Comparison of ENCODE assay signal across 21 mouse cellular contexts in the genomic region with DNA sequence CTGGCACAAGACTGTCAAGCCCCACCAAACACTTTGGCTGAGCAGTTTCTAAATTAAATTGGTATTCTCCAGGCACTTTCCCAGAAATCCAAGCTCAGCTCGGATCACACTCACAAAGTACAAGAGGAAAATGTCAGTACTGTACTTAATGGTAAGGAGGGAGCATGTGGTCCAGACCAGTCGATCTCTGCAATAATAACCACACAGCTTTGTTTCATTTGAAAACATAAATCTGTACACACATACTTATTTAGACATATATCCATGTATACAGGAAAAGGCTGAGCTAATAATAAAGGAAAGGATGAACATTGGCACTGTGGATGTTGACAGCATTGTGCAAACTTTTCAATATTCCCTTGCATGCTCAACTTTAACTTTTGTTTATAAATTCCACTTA.
A peak's percentile ranks its signal among the peaks of the same experiment; 100 is the strongest.
DNase-seq lines count a peak whose midpoint lies in the region; ATAC-seq lines count a peak whose summit lies in the region.
"Had no signal": no experiment of that assay in that cellular context is flagged by ENCODE, and none has a peak within 500 bp of the region (broad histone marks: within the 10 kb centered on the region; RNA-seq: fewer than 3 reads in every experiment).

No protein-coding gene starts in this region.

- 0 out of 2 replicates have a peak, but pooled peaks have one; percentile 60 for ATAC-seq in limb, embryonic 11.5 days (ENCODE audit: insufficient number of reproducible peaks, low FRiP score, low TSS enrichment, low read depth)
- ATAC-seq in lung, embryonic 15.5 days (ENCODE audit: borderline replicate concordance, extremely low read depth, low FRiP score, low TSS enrichment), result peak; percentile 93
- ATAC-seq in embryonic facial prominence, embryonic 14.5 days (ENCODE audit: low read depth), result no peak
- no peak for ATAC-seq in inflammation-experienced regulatory T-cells, adult 6 months
- ATAC-seq: forebrain, embryonic 13.5 days; forebrain, embryonic 15.5 days; forebrain, postnatal 0 days had no signal

- DNase-seq in limb, embryonic 11.5 days (ENCODE audit: low spot score), result no peak
- no peak for DNase-seq in limb, embryonic 10.5 days (ENCODE audit: low spot score)
- no peak for DNase-seq in lung, adult 18-20 months
- DNase-seq in embryonic facial prominence, embryonic 14.5 days (ENCODE audit: low spot score), result peak; percentile 3
- peak; percentile 11 for DNase-seq in forelimb bud, embryonic 11.5 days (ENCODE audit: low read depth, low spot score)
- DNase-seq: adrenal gland, adult 2 months; adrenal gland, postnatal 10 days; adrenal gland, postnatal 25 days; cerebellum, adult 11 months; cerebellum, adult 18-20 months; cerebellum, adult 8-10 months; cerebellum, adult 9-11 months; cerebellum, postnatal 14 days; cerebellum, postnatal 36 days; embryo, embryonic 11 days; forebrain, postnatal 0 days had no signal

- H3K9ac ChIP-seq in limb, embryonic 11.5 days (ENCODE audit: low read length), result no peak overlapping the region
- H3K9ac ChIP-seq in lung, embryonic 15.5 days, result no peak overlapping the region
- no peak overlapping the region for H3K9ac ChIP-seq in embryonic facial prominence, embryonic 14.5 days (ENCODE audit: low read depth, low read length)
- H3K9ac ChIP-seq: embryonic facial prominence, embryonic 13.5 days; forebrain, embryonic 13.5 days; forebrain, embryonic 15.5 days; forebrain, postnatal 0 days had no signal

- H3K9me3 ChIP-seq in limb, embryonic 11.5 days (ENCODE audit: control insufficient read depth, low read length), result no peaks in the 10 kb centered on the region
- H3K9me3 ChIP-seq in limb, embryonic 10.5 days (replicated peaks), result no peaks in the 10 kb centered on the region
- no peaks in the 10 kb centered on the region for H3K9me3 ChIP-seq in lung, embryonic 15.5 days
- no peaks in the 10 kb centered on the region for H3K9me3 ChIP-seq in embryonic facial prominence, embryonic 14.5 days (ENCODE audit: control insufficient read depth, low read length)
- H3K9me3 ChIP-seq: embryonic facial prominence, embryonic 13.5 days; forebrain, embryonic 13.5 days; forebrain, embryonic 15.5 days had no signal

- H3K27me3 ChIP-seq in limb, embryonic 11.5 days (ENCODE audit: control insufficient read depth, insufficient read depth, low read length), result no peaks in the 10 kb centered on the region
- no peaks in the 10 kb centered on the region for H3K27me3 ChIP-seq in limb, embryonic 10.5 days (ENCODE audit: low read depth, poor library complexity, severe bottlenecking)
- H3K27me3 ChIP-seq in lung, embryonic 15.5 days, result no peaks in the 10 kb centered on the region
- H3K27me3 ChIP-seq in embryonic facial prominence, embryonic 14.5 days (replicated peaks; ENCODE audit: control insufficient read depth, insufficient read depth, low read length), result no peaks in the 10 kb centered on the region
- H3K27me3 ChIP-seq: embryonic facial prominence, embryonic 13.5 days; forebrain, embryonic 13.5 days; forebrain, embryonic 15.5 days had no signal

- no peaks in the 10 kb centered on the region for H3K36me3 ChIP-seq in limb, embryonic 11.5 days (ENCODE audit: control insufficient read depth, insufficient read depth, low read length)
- no peaks in the 10 kb centered on the region for H3K36me3 ChIP-seq in limb, embryonic 10.5 days
- H3K36me3 ChIP-seq in lung, embryonic 15.5 days, result no peaks in the 10 kb centered on the region
- H3K36me3 ChIP-seq in embryonic facial prominence, embryonic 14.5 days (ENCODE audit: control insufficient read depth, insufficient read depth, low read length), result no peaks in the 10 kb centered on the region
- H3K36me3 ChIP-seq: embryonic facial prominence, embryonic 13.5 days; forebrain, embryonic 15.5 days had no signal

- H3K4me1 ChIP-seq in limb, embryonic 11.5 days (ENCODE audit: control insufficient read depth, insufficient read depth, low read length), result peaks cover 6% of the 10 kb centered on the region; the same call in 1 of the 2 replicates
- H3K4me1 ChIP-seq in limb, embryonic 10.5 days, result peaks cover 14% of the 10 kb centered on the region
- H3K4me1 ChIP-seq in lung, embryonic 15.5 days, result no peaks in the 10 kb centered on the region
- no peaks in the 10 kb centered on the region for H3K4me1 ChIP-seq in embryonic facial prominence, embryonic 14.5 days (ENCODE audit: control insufficient read depth, insufficient read depth, low read length)
- H3K4me1 ChIP-seq: embryonic facial prominence, embryonic 13.5 days; forebrain, embryonic 13.5 days; forebrain, embryonic 15.5 days had no signal

- 47% methylated on average over 2 of the region's 2 CpGs for WGBS in limb, embryonic 11.5 days
- WGBS in limb, embryonic 10.5 days, result 58% methylated on average over 2 of the region's 2 CpGs
- WGBS in lung, embryonic 15.5 days, result 44% methylated on average over 2 of the region's 2 CpGs
- 58% methylated on average over 2 of the region's 2 CpGs for WGBS in embryonic facial prominence, embryonic 14.5 days

- no peak overlapping the region for H3K27ac ChIP-seq in limb, embryonic 11.5 days (replicated peaks; ENCODE audit: low read depth, low read length)
- H3K27ac ChIP-seq in limb, embryonic 10.5 days, result no peak overlapping the region
- H3K27ac ChIP-seq in lung, embryonic 15.5 days, result no peak overlapping the region
- H3K27ac ChIP-seq in embryonic facial prominence, embryonic 14.5 days (replicated peaks; ENCODE audit: low read depth, low read length), result no peak overlapping the region
- H3K27ac ChIP-seq: embryonic facial prominence, embryonic 13.5 days; forebrain, embryonic 13.5 days; forebrain, embryonic 15.5 days had no signal

- no peak overlapping the region for H3K4me3 ChIP-seq in limb, embryonic 11.5 days (ENCODE audit: low read depth, low read length)
- no peak overlapping the region for H3K4me3 ChIP-seq in limb, embryonic 10.5 days
- H3K4me3 ChIP-seq in lung, embryonic 15.5 days, result no peak overlapping the region
- no peak overlapping the region for H3K4me3 ChIP-seq in embryonic facial prominence, embryonic 14.5 days (ENCODE audit: low read depth, low read length)
- H3K4me3 ChIP-seq: embryonic facial prominence, embryonic 13.5 days; forebrain, embryonic 13.5 days; forebrain, embryonic 15.5 days had no signal

- no peak overlapping the region for H3K4me2 ChIP-seq in limb, embryonic 11.5 days (ENCODE audit: low read depth, severe bottlenecking)
- no peak overlapping the region for H3K4me2 ChIP-seq in lung, embryonic 15.5 days
- no peak overlapping the region for H3K4me2 ChIP-seq in embryonic facial prominence, embryonic 14.5 days (ENCODE audit: low read depth, low read length)
- H3K4me2 ChIP-seq: embryonic facial prominence, embryonic 13.5 days; forebrain, embryonic 13.5 days; forebrain, embryonic 15.5 days had no signal

Comparison
In these comparisons a context has a peak if more than half of its experiments do, and no peak if none do; other contexts are left out.
1. ATAC-seq: peak in limb, embryonic 11.5 days (single experiment) and lung, embryonic 15.5 days (single experiment); none in embryonic facial prominence, embryonic 14.5 days (single experiment) and inflammation-experienced regulatory T-cells, adult 6 months (single experiment).
2. DNase-seq: peak in embryonic facial prominence, embryonic 14.5 days (single experiment) and forelimb bud, embryonic 11.5 days (single experiment); none in limb, embryonic 11.5 days (single experiment), limb, embryonic 10.5 days (single experiment) and lung, adult 18-20 months (0 of 2).